In genomic region chr2:57330812-57331211, GRCm38 (mm10) we compare ENCODE assay signal across 28 mouse cellular contexts.
DNase-seq lines count a peak whose midpoint lies in the region; ATAC-seq lines count a peak whose summit lies in the region.
"Had no signal": no experiment of that assay in that cellular context is flagged by ENCODE, and none has a peak within 500 bp of the region (broad histone marks: within the 10 kb centered on the region; RNA-seq: fewer than 3 reads in every experiment).

No protein-coding gene starts in this region.

- H3K36me3 ChIP-seq in splenic B cell, adult 2 months (ENCODE audit: control insufficient read depth, insufficient read depth, low read length, poor library complexity, severe bottlenecking): 0 out of 2 replicates have a peak, but pooled peaks cover 2% of the 10 kb centered on the region
- no peaks in the 10 kb centered on the region for H3K36me3 ChIP-seq in hindbrain, embryonic 12.5 days
- H3K36me3 ChIP-seq: embryonic facial prominence, embryonic 10.5 days; embryonic facial prominence, embryonic 13.5 days; hindbrain, embryonic 10.5 days had no signal

- 80% methylated on average over 3 of the region's 3 CpGs for WGBS in hindbrain, embryonic 12.5 days

- H3K27me3 ChIP-seq in splenic B cell, adult 2 months (ENCODE audit: control insufficient read depth, insufficient read depth, low read length, poor library complexity, severe bottlenecking): no peaks in the 10 kb centered on the region
- peaks cover 3% of the 10 kb centered on the region; the same call in 1 of the 2 replicates for H3K27me3 ChIP-seq in hindbrain, embryonic 12.5 days
- H3K27me3 ChIP-seq: embryonic facial prominence, embryonic 13.5 days; forebrain, embryonic 13.5 days had no signal

- H3K9ac ChIP-seq in hindbrain, embryonic 12.5 days: no peak overlapping the region
- H3K9ac ChIP-seq: embryonic facial prominence, embryonic 13.5 days; forebrain, embryonic 13.5 days; hindbrain, embryonic 14.5 days had no signal

- H3K9me3 ChIP-seq in hindbrain, embryonic 12.5 days (replicated peaks): no peaks in the 10 kb centered on the region
- H3K9me3 ChIP-seq: embryonic facial prominence, embryonic 10.5 days; embryonic facial prominence, embryonic 13.5 days; forebrain, embryonic 10.5 days; forebrain, embryonic 13.5 days; hindbrain, embryonic 10.5 days had no signal

- no peaks in the 10 kb centered on the region for H3K4me1 ChIP-seq in hindbrain, embryonic 12.5 days
- H3K4me1 ChIP-seq: embryonic facial prominence, embryonic 10.5 days; embryonic facial prominence, embryonic 13.5 days; hindbrain, embryonic 10.5 days had no signal

- no peak overlapping the region for H3K27ac ChIP-seq in hindbrain, embryonic 12.5 days
- H3K27ac ChIP-seq: embryonic facial prominence, embryonic 10.5 days; embryonic facial prominence, embryonic 13.5 days; forebrain, embryonic 10.5 days; forebrain, embryonic 13.5 days; hindbrain, embryonic 10.5 days; hindbrain, embryonic 14.5 days; hindbrain, postnatal 0 days had no signal

- no peak overlapping the region for H3K4me2 ChIP-seq in hindbrain, embryonic 12.5 days (replicated peaks)
- H3K4me2 ChIP-seq: embryonic facial prominence, embryonic 13.5 days; forebrain, embryonic 13.5 days; heart, embryonic 11.5 days; hindbrain, embryonic 14.5 days had no signal

- DNase-seq in A20 (ENCODE audit: low read depth, low spot score): peak; percentile 26
- peak; percentile 6 for DNase-seq in splenic B cell, adult 2 months (ENCODE audit: low read depth, low spot score)
- no peak for DNase-seq in adrenal gland, postnatal 10 days
- no peak for DNase-seq in layer of hippocampus, adult 9-11 months
- DNase-seq: adrenal gland, adult 8-10 months; adrenal gland, postnatal 36 days; cerebellum, adult 11 months; cerebellum, adult 8-10 months; cerebellum, postnatal 10 days; embryo, embryonic 11 days; gastrocnemius, postnatal 10 days; gastrocnemius, postnatal 36 days had no signal

- H3K4me3 ChIP-seq in hindbrain, embryonic 12.5 days: no peak overlapping the region
- H3K4me3 ChIP-seq: embryonic facial prominence, embryonic 10.5 days; embryonic facial prominence, embryonic 13.5 days; erythroblast, embryonic 14.5 days; forebrain, embryonic 10.5 days; forebrain, embryonic 13.5 days; hindbrain, embryonic 10.5 days had no signal

- peak; percentile 93 for ATAC-seq in granulocyte monocyte progenitor cell, adult 5-6 weeks (replicated peaks; ENCODE audit: poor library complexity, severe bottlenecking)
- ATAC-seq in megakaryocyte, adult 5-6 weeks (ENCODE audit: poor library complexity, severe bottlenecking): peak; percentile 47
- no peak for ATAC-seq in hindbrain, embryonic 12.5 days (ENCODE audit: low FRiP score)
- ATAC-seq: activated CD4-positive, CD25-positive, alpha-beta regulatory T cell, adult 4 months; forebrain, embryonic 13.5 days; forebrain, embryonic 16.5 days; hindbrain, postnatal 0 days; inflammation-experienced regulatory T-cells, adult 6 months; intestine, embryonic 16.5 days had no signal

Comparison
In these comparisons a context has a peak if more than half of its experiments do, and no peak if none do; other contexts are left out.
1. DNase-seq: peak in A20 (single experiment) and splenic B cell, adult 2 months (single experiment); none in adrenal gland, postnatal 10 days (single experiment) and layer of hippocampus, adult 9-11 months (single experiment).